Mouse (Mus musculus) heart, adult 8-10 months (tissue): ENCODE measurements around the gene Paxbp1. TPM values are rescaled to one million over a fixed set of nuclear protein-coding genes. Genes with fewer than 3 reads are reported as not detected.

Experiments
- DNase-seq: peaks from one replicate; pipeline ENCODE4 v3.0.0; 2022; ENCODE audit warnings: low spot score
- total RNA-seq, 4 experiments: library from RNA; stranded (reverse); gene quantifications; 2 replicates each; pipeline ENCODE4 v1.2.4; 2022

Paxbp1 gene
- total RNA-seq, 4 experiments from 2014 or later, result 8.1 to 18.6 (median 12.5) TPM

GRCm38 (mm10) chr16:90996327-90997243, 47.8 kb downstream of the Paxbp1 start:
- DNase-seq, result no peak

DNA sequence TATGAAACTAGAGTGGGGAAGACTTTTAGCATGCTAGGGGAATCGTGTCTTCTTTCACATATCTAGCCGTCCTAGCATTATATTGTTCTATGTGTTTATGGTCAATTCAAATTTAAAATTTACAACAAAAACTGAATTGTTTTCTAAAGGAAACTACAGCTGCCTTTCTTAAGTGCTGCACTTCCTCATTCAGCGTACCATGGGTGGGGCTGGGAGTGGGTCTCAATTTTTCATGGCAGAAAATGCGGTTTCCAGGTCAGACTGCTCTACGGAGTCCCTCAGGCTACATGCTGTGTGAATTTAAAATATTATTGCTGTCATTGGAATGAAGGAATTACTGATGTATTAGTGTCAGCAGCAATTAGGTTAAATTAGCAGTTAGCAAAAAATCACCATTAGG, 48.8 kb downstream of the Paxbp1 start:
- no peak for DNase-seq

GRCm38 (mm10) chr16:90995023-90995422, 49.3 kb downstream of the Paxbp1 start:
- peak; percentile 47 for DNase-seq

- no peak for DNase-seq
Observed at GRCm38 (mm10) chr16:90989162-90989561, 55.2 kb downstream of the Paxbp1 start.

GRCm38 (mm10) chr16:90988665-90989064, 55.7 kb downstream of the Paxbp1 start:
- no peak for DNase-seq

DNA sequence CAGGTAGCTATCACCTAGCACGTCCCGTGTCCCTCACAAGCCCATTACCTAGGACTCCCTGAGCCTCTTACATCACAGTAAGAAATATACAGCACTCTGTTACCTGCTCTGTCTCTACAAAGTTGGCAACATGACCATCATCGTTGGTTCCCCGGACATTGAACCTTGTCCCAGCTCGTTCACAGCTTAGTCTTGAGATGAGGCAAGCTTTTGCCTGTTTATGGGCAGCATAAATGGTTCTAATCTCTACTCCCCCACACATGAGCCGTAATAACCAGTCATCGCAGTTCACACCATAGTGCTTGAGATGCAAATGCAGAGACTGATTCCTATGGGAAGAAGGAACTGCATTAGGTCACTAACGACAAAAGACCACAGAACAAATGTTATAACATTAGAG, 56.3 kb downstream of the Paxbp1 start:
- no peak for DNase-seq

- DNase-seq, result no peak
Observed at GRCm38 (mm10) chr16:90971004-90971403, 73.3 kb downstream of the Paxbp1 start.

GRCm38 (mm10) chr16:90966241-90966640, 78.1 kb downstream of the Paxbp1 start:
- no peak for DNase-seq

- DNase-seq, result no peak
Observed at GRCm38 (mm10) chr16:90964302-90964701, 80.0 kb downstream of the Paxbp1 start.

Other genes with a start within 250 kb of the Paxbp1 start
- gene Urb1, start 234.1 kb downstream of the Paxbp1 start, total RNA-seq, result 1 to 10 TPM; 5.7 to 9.1 (median 7.4) TPM
- 1 to 10 TPM; 1.6 TPM for gene Eva1c, start 217.8 kb downstream of the Paxbp1 start, total RNA-seq
- gene Cfap298, start 109.4 kb downstream of the Paxbp1 start, total RNA-seq, result 10 to 100 TPM; 21.5 to 32.6 (median 26.2) TPM
- gene Synj1, start 33.2 kb downstream of the Paxbp1 start, total RNA-seq, result 10 to 100 TPM; 28.0 to 36.2 (median 29.7) TPM
- under 1 TPM in 3 of 4 experiments, not detected in 1; 0.11 to 0.16 (median 0.14) TPM for gene 4932438H23Rik, start 50.6 kb upstream of the Paxbp1 start, total RNA-seq
- not detected for gene Olig2, start 180.9 kb upstream of the Paxbp1 start, total RNA-seq
- not detected for gene Olig1, start 225.2 kb upstream of the Paxbp1 start, total RNA-seq